Mouse (Mus musculus) embryonic facial prominence, embryonic 11.5 days (tissue): ENCODE data around the gene Fbxo24. TPM values are rescaled to one million over a fixed set of nuclear protein-coding genes. Genes with fewer than 3 reads are reported as not detected.

Source experiments
- ATAC-seq: fragments of 200-750 bp; cut with Nextera tagmentation; replicated peaks from 2 replicates; pipeline ENCODE4 v1.8.0; 2017; ENCODE audit warnings: low read depth; ENCODE audit not compliant: insufficient number of reproducible peaks, low FRiP score, low TSS enrichment
- DNase-seq: peaks from one replicate; pipeline ENCODE4 v3.0.0-alpha.2; 2015; ENCODE audit warnings: low spot score
- H3K27ac ChIP-seq: fragments of 300-500 bp; sonication (generic); replicated peaks from 2 replicates; pipeline ENCODE4 v1.5.1; 2014; ENCODE audit warnings: mild to moderate bottlenecking, low read depth, low read length, control low read depth
- H3K27me3 ChIP-seq: fragments of 300-500 bp; sonication (generic); 2 replicates; pipeline ENCODE4 v1.6.1; 2014; ENCODE audit warnings: mild to moderate bottlenecking, low read length, moderate library complexity, mixed read lengths; ENCODE audit not compliant: control insufficient read depth, insufficient read depth
- H3K36me3 ChIP-seq: fragments of 300-500 bp; sonication (generic); replicated peaks from 2 replicates; pipeline ENCODE4 v1.6.1; 2014; ENCODE audit warnings: low read depth, mild to moderate bottlenecking, low read length, moderate library complexity, mixed read lengths; ENCODE audit not compliant: control insufficient read depth, insufficient read depth
- H3K4me1 ChIP-seq: fragments of 300-500 bp; sonication (generic); 2 replicates; pipeline ENCODE4 v1.6.1; 2014; ENCODE audit warnings: low read length, mixed read lengths; ENCODE audit not compliant: control insufficient read depth, insufficient read depth
- H3K4me2 ChIP-seq: fragments of 300-500 bp; sonication (generic); 2 replicates; pipeline ENCODE4 v1.6.1; 2014; ENCODE audit warnings: low read depth, mild to moderate bottlenecking, control low read depth, low read length, moderate library complexity
- H3K4me3 ChIP-seq: fragments of 300-500 bp; sonication (generic); 2 replicates; pipeline ENCODE4 v1.5.1; 2014; ENCODE audit warnings: low read depth, low read length, control low read depth
- H3K9ac ChIP-seq: fragments of 300-500 bp; sonication (generic); replicated peaks from 2 replicates; pipeline ENCODE4 v1.6.1; 2014; ENCODE audit warnings: mild to moderate bottlenecking, control low read depth, low read length
- H3K9me3 ChIP-seq: fragments of 300-500 bp; sonication (generic); replicated peaks from 2 replicates; pipeline ENCODE4 v1.6.1; 2016; ENCODE audit warnings: mild to moderate bottlenecking, low read length, inconsistent platforms, mixed read lengths; ENCODE audit not compliant: control insufficient read depth
- WGBS: fragments of 180-500 bp; shearing (Covaris S2); extraction: QIAGEN DNeasy Blood & Tissue Kit; methylation state at CpG from one replicate; pipeline ENCODE4 v1.1.7; 2014; 5-methylcytosine and 5-hydroxymethylcytosine counted together
- polyA plus RNA-seq: library from polyadenylated mRNA; unstranded; fragments of >200 nt; fragmentation: Nextera tagmentation; extraction: Ambion mirVana; gene quantifications from 2 replicates; pipeline ENCODE4 v1.2.1, GENCODE M21; 2014

Gene Fbxo24
- polyA plus RNA-seq, 1 experiment from 2014 or later = 0.13 TPM

- 83% methylated on average over 10 of the region's 10 CpGs for WGBS
- DNase-seq (no peak), ATAC-seq (no peak)
- Histone ChIP-seq H3K4me2 (no peak overlapping the region), H3K9ac (no peak overlapping the region), H3K4me1 (peaks cover 4% of the 10 kb centered on the region; the same call in 1 of the 2 replicates), H3K4me3 (no peak overlapping the region), H3K9me3 (no peaks in the 10 kb centered on the region), H3K36me3 (no peaks in the 10 kb centered on the region), H3K27ac (no peak overlapping the region), H3K27me3 (no peaks in the 10 kb centered on the region)
Observed at GRCm38 (mm10) chr5:137668971-137669370, 40.2 kb upstream of the Fbxo24 start.

- Histone ChIP-seq H3K27ac (no peak overlapping the region), H3K27me3 (no peaks in the 10 kb centered on the region), H3K9ac (no peak overlapping the region), H3K4me2 (no peak overlapping the region), H3K4me3 (no peak overlapping the region), H3K4me1 (no peaks in the 10 kb centered on the region), H3K36me3 (no peaks in the 10 kb centered on the region; the same call in none of the 2 replicates), H3K9me3 (no peaks in the 10 kb centered on the region)
- DNase-seq (no peak), ATAC-seq (no peak)
- 65% methylated on average over 9 of the region's 9 CpGs for WGBS
Observed at GRCm38 (mm10) chr5:137663057-137663456, 34.3 kb upstream of the Fbxo24 start.

GRCm38 (mm10) chr5:137660064-137660688 lies 31.4 kb upstream of the Fbxo24 start:
- Histone ChIP-seq H3K9ac (no peak overlapping the region), H3K4me1 (no peaks in the 10 kb centered on the region), H3K9me3 (no peaks in the 10 kb centered on the region), H3K27me3 (no peaks in the 10 kb centered on the region), H3K4me2 (no peak overlapping the region), H3K36me3 (no peaks in the 10 kb centered on the region; the same call in none of the 2 replicates), H3K4me3 (no peak overlapping the region), H3K27ac (no peak overlapping the region)
- ATAC-seq (no peak), DNase-seq (no peak)
- 89% methylated on average over 6 of the region's 6 CpGs for WGBS

GRCm38 (mm10) chr5:137656977-137657376 lies 28.2 kb upstream of the Fbxo24 start:
- Histone ChIP-seq H3K27me3 (no peaks in the 10 kb centered on the region), H3K27ac (no peak overlapping the region), H3K4me3 (no peak overlapping the region), H3K9me3 (no peaks in the 10 kb centered on the region), H3K36me3 (no peaks in the 10 kb centered on the region; the same call in none of the 2 replicates), H3K9ac (no peak overlapping the region), H3K4me1 (no peaks in the 10 kb centered on the region), H3K4me2 (no peak overlapping the region)
- DNase-seq (peak; percentile 84), ATAC-seq (no peak)
- 37% methylated on average over 6 of the region's 6 CpGs for WGBS

GRCm38 (mm10) chr5:137654746-137655145 lies 25.9 kb upstream of the Fbxo24 start:
- Histone ChIP-seq H3K4me1 (no peaks in the 10 kb centered on the region), H3K9me3 (no peaks in the 10 kb centered on the region), H3K4me3 (no peak overlapping the region), H3K27ac (no peak overlapping the region), H3K4me2 (no peak overlapping the region), H3K27me3 (no peaks in the 10 kb centered on the region), H3K9ac (no peak overlapping the region), H3K36me3 (no peaks in the 10 kb centered on the region; the same call in 1 of the 2 replicates)
- ATAC-seq (no peak), DNase-seq (peak; percentile 38)
- WGBS = 78% methylated on average over 6 of the region's 7 CpGs

GRCm38 (mm10) chr5:137653366-137653765 lies 24.6 kb upstream of the Fbxo24 start:
- no peaks in the 10 kb centered on the region for H3K4me1 ChIP-seq
- no peak overlapping the region for H3K27ac ChIP-seq
- WGBS = 90% methylated on average over 10 of the region's 10 CpGs
- H3K9ac ChIP-seq = no peak overlapping the region
- DNase-seq (no peak), ATAC-seq (no peak)
- H3K27me3 ChIP-seq = no peaks in the 10 kb centered on the region
- no peak overlapping the region for H3K4me2 ChIP-seq
- H3K9me3 ChIP-seq = no peaks in the 10 kb centered on the region
- H3K36me3 ChIP-seq = no peaks in the 10 kb centered on the region; the same call in 1 of the 2 replicates
- no peak overlapping the region for H3K4me3 ChIP-seq

- DNase-seq (peak; percentile 85), ATAC-seq (no peak)
- 0 out of 2 replicates have a peak, but pooled peaks cover 4% of the 10 kb centered on the region for H3K4me1 ChIP-seq
- no peak overlapping the region for H3K9ac ChIP-seq
- 22% methylated on average over 3 of the region's 3 CpGs for WGBS
- no peaks in the 10 kb centered on the region for H3K27me3 ChIP-seq
- no peaks in the 10 kb centered on the region for H3K9me3 ChIP-seq
- no peak overlapping the region for H3K27ac ChIP-seq
- no peaks in the 10 kb centered on the region for H3K36me3 ChIP-seq
- H3K4me3 ChIP-seq = no peak overlapping the region
- no peak overlapping the region for H3K4me2 ChIP-seq
Observed at GRCm38 (mm10) chr5:137652474-137652873, 23.7 kb upstream of the Fbxo24 start.

- H3K4me1 ChIP-seq = peaks cover 7% of the 10 kb centered on the region
- no peak overlapping the region for H3K27ac ChIP-seq
- WGBS = 11% methylated on average over 18 of the region's 18 CpGs
- no peaks in the 10 kb centered on the region for H3K36me3 ChIP-seq
- H3K9ac ChIP-seq = no peak overlapping the region; the same call in 1 of the 2 replicates
- ATAC-seq = no peak
- no peak overlapping the region for H3K4me3 ChIP-seq
- H3K9me3 ChIP-seq = no peaks in the 10 kb centered on the region
- peak; percentile 25 for DNase-seq
- H3K4me2 ChIP-seq = peak overlapping the region; percentile 22; the same call in 1 of the 2 replicates
- H3K27me3 ChIP-seq = peaks cover 9% of the 10 kb centered on the region
Observed at GRCm38 (mm10) chr5:137649669-137650571, 21.1 kb upstream of the Fbxo24 start.
